Mouse (Mus musculus): ENCODE results near the gene Mgst2. TPM values are rescaled to one million over a fixed set of nuclear protein-coding genes. Genes with fewer than 3 reads are reported as not detected.

Gene Mgst2
- polyA plus RNA-seq, 1 experiment from 2014 or later = 2.5 TPM

Other genes starting within 250 kb of the Mgst2 start
- gene Naa15, start 245.2 kb upstream of the Mgst2 start, polyA plus RNA-seq (2016; fragmentation: Nextera tagmentation; extraction: Ambion mirVana) = 49.1 and 50.4 TPM in 2 replicates
- gene Rab33b, start 176.4 kb upstream of the Mgst2 start, polyA plus RNA-seq (2016; fragmentation: Nextera tagmentation; extraction: Ambion mirVana) = 16.7 and 17.4 TPM in 2 replicates
- 3.6 and 4.1 TPM in 2 replicates for gene Setd7, start 99.5 kb upstream of the Mgst2 start, polyA plus RNA-seq (2016; fragmentation: Nextera tagmentation; extraction: Ambion mirVana)